Mouse (Mus musculus) layer of hippocampus, adult 8-10 months (tissue): ENCODE data around the gene Cdh4. TPM values are rescaled to one million over a fixed set of nuclear protein-coding genes. Genes with fewer than 3 reads are reported as not detected.

ENCODE experiments used
- DNase-seq, 2 experiments: peaks; one replicate each; pipeline ENCODE4 v3.0.0; 2022; ENCODE audit warnings: low spot score in 2 of 2
- total RNA-seq, 4 experiments: library from RNA; stranded (reverse); gene quantifications; 2 replicates each; pipeline ENCODE4 v1.2.4; 2022

The Cdh4 gene
- total RNA-seq, 4 experiments from 2014 or later = 8.0 to 10.1 (median 9.0) TPM

DNA sequence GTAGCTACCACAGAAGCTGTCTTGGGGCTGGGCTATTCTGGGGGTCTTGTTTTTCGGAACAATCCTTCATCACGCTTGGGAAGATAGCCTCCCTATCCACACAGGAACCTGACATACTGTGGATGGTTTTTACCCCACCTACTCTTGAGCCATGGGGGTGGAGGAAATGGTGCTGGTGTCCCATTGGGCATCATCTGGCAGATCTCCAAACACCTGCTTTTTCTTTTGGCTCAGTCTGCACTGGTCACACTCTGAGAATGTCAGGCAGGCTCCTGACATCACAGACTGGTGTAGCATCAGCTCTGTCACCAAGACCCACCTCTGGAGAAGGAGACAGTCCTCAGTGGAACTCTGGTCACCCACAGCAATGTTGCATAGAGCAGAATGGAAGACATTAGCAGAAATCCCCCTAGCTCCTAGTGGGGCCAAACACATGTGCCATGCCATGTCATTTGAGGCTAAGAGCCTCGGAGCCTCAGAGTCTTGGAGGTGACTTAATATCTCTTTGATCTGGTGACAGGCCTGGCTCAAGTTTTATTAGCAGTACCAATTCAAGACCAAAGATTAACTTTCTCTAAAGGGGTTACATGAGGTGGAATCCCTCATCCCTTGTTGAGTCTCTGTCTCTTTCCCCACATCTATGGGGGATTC is 95.7 kb downstream of the Cdh4 start:
- no peak for DNase-seq

DNA sequence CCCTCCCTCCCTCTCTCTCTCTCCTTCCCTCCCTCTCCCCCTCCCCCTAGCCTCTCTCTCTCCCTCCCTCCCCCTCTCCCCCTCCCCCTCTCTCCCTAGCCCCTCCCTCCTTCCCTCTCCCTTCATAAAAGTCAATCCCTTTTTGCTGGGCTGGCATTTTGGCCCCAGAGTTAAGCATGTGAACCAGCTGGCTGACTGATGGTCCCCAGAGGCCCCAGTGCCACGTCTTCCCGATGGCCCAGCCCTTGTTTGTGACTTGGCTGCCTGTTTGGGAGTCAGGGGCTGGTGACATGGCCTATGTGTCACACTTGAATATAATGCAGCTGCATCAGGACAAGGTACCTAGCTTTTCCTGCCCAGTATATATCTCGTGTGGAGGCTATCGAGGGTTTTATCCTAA is 96.3 kb downstream of the Cdh4 start:
- DNase-seq = no peak

DNA sequence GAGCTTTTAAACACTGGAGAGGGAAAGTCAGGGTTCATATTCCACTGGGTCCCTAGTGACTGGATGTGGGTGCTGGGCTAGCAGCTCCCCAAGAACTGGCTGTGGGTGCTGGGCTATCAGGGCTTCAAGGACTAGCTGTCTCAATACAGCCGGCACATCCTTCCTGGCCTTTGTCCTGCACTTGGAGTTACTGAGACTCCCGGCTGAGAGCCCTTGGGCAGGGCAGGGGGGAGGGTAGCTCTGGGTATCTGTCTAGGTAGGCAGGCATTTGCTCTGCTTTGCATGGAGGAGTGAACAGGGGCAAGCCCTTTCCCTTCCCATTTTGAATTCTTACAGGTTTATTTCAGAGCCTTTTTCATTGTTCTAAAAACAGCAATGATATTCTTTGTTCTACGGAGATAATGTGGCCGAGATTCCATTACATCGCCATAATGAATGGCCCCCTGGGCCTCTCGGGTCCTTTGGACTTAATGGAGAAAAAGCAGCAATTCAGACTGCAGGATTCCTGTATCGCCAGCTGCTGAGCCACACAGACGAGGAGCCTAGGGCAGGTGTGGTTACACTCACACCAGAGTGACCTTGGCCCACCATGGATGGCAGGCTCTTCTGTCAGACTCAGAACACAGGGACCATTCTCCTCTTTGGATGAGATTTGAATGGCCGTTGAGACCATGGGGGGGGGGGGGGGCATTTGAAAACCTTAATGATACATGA is 97.5 kb downstream of the Cdh4 start:
- DNase-seq = no peak

DNA sequence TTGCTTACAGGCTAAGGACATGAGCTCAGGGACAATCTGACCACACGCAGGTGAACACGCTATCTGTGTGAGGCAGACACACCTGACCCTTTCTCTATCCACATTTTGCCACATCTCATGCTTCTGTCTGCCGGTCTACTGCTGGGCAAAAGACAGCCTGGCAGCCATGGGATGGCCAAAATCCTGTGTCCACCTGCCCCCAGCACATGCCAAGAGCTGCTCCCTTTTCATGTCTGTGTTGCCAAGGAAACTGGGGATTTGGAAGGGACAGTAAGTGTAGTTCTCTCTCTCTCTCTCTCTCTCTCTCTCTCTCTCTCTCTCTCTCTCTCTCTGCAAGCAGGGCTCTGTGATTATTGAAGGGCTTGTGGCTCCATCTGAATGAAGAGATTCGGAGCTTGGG is 98.9 kb downstream of the Cdh4 start:
- no peak for DNase-seq

DNA sequence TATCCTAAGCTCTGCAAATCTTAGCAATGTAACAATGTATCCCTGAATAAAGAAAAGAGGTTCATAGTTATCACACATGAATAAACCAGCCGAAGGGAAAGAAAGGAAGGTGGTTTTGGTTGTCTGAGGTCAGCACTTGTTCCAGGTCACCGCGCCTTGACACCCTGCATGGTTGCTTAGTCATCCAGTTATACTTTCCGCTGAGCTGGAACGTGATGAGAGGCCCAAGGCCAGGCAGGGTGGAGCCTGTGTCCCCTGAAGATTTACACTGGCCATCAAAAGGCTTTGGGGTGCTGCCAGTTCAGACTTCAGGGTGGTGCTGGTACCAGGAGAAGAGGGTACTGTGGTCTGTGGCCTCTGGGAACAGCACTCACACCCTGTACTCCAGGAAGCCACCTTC is 105.4 kb downstream of the Cdh4 start:
- no peak for DNase-seq

DNA sequence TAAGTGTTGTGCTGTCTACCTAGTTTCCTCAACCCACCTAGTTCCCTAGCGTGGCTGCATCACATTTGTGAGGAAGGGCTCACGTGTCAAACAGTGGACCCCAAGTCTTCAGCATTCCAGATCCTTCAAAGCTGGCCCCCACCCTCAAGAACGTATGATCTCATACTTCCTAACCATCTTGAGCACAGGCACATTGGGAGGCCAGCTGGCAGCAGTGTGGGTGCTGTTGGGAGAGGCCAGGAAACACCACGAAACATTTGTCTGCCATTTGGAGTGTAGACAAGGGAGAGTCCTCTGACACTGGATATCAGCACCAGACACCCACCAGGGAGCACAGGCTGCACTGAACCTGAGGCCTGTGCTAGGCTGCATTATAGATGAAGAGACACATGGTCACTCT is 113.7 kb downstream of the Cdh4 start:
- DNase-seq = peak; percentile 14 to 29

DNA sequence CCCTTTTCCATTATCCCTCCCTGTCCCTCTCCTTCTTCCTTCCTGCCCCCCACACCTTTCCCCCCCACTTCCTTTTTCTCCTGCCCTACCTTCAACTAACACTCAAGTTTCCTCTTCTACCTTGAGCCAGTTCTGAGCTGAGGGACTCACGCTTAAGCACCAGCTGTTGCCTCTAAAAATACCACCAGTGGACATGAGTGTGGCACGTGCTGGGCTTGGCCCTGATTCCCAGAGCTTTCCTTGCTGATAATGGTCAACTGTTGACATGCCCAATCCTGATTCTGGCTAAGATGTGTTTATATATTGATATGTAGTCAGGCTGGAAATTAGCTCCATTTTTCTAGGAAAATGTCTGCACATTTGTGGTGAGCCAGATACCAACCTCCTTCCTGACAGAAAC is 120.1 kb downstream of the Cdh4 start:
- DNase-seq = no peak

DNA sequence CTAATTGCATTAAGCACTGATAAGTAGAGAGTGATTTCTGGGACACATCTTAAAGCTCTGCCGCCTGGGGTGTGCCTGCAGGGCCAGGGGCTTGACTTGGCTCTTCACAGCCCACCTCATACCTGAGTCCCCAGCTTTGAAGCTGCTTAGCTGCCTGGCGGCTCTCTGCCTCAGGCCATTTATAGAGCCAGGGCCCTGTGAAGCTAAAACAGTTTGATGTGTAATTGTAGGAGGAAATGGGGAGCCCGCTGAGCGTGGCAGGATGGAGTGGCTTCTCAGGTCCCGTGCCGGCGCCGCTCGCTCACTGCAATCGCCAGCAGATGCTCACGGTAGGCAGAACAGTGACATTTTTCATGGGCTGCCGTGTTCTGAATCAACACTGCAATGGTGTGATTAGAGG is 123.4 kb downstream of the Cdh4 start:
- DNase-seq = no peak

DNA sequence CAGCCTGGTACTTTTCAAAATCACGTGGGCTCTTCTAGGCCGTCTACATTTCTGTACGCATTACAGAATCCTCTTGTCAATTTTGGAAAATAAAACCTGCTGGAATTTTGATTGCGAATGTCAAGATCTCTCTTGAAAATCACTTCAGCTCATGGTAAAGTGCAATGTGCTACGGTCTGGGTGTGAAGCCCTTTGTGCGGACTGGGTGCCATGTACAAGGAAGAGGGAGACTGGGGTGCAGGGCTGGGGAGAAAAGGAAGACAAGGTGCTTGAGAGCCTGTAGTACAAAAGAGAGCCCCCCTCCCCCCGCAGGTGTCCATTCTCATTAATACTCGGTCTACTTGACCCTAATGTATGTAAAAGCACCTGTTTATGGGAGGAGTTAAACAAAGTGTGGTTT is 125.7 kb downstream of the Cdh4 start:
- DNase-seq = no peak

DNA sequence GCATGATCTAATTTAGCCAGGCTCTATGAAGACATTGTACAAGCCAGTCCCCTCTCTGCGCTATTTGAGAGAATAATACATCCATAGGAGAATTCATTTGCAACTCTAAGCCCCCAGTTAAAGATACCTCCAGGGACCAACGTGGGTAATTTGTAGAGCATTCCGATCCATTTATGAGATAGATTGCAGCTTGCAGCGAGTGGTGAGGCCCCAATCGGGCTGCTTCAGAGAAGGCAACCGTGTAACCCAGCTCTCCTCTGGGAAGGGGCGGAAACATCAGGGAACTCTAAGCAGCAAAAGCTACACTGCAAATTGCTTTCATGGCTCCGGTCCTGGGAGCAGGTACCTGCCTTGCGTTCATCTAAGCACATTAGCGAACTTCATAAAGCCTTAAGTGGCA is 126.9 kb downstream of the Cdh4 start:
- no peak for DNase-seq

DNA sequence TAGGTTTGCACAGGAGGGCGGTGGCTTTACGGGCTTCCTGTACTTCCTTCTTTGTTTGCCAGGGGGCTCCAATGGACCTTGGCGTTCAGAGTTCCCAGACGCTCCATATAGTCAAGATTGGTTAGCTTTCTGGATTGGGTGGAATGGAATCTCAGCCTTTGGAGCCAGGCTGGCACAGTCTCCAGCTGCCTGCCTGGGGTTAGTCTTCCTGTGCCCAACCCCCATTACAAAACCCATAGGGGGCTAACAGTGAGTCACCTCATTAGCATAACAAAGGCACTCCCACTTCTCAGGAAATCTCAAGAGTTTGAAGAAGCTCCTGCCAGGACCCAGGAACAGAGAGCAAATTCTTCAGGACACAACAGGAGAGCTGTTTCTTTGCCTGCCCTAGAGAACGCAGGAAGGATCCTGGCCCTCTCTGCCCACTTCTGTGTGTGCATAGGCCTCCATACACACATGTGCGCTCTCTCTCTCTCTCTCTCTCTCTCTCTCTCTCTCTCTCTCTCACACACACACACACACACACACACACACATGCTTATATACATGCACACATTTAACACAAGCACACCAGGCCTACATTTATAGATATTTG is 129.0 kb downstream of the Cdh4 start:
- no peak for DNase-seq

DNA sequence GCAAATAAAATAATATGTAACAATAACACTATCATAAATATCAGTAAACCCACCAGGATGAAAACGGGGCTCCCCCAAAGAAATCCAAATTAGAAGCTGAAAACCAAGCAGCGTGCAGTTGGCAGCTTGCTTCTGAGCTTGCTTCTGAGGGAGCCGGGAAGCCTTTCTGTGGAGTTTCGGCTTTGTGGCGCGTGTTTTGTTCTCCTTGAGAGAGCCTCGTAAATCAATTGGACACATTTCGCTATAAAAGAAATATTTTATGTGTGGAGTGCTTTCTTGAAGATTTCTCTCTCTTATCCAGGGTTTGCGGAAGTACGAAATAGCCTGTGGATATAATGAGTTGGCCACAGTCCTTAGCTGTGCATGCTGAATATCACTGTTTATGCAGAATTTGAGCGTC is 131.1 kb downstream of the Cdh4 start:
- DNase-seq = no peak

DNA sequence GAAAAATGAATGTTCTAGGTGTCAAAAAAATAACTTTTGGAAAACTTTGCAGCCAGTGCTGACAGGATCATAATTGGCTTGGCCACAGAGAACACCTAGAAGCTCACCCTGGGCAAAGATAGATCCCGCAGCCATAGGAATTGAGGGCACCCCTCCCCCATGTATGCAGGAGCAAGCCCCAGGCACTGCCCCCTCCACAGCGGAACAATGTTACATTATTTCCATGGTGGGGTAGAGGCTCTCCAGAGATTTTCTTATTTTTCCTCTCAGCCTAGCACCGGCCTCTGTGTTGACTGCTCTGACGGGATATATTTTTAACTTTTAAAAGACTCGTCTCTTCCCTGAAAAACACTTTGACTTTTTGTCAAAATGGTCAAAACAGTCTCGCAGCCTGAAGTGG is 131.6 kb downstream of the Cdh4 start:
- no peak for DNase-seq

DNA sequence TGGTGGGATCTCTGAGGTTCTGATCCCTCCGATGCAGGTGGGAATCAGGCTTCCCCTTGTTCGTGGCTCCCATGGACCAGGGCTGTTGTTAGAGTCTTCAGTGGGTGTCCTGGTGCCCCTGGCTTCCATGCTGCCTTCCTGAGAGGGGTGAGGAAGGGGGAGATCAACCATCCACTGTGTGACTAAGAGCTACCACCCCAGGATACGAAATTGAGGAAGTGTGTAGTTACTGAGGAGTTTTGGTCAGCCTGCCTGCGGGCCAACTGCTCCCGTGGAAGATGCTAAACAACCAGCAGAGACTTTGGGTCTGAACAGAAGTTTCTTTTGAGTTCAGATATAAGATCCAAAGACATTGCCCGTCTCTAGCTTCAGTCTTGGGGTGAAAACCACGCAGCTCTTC is 133.4 kb downstream of the Cdh4 start:
- no peak for DNase-seq

DNA sequence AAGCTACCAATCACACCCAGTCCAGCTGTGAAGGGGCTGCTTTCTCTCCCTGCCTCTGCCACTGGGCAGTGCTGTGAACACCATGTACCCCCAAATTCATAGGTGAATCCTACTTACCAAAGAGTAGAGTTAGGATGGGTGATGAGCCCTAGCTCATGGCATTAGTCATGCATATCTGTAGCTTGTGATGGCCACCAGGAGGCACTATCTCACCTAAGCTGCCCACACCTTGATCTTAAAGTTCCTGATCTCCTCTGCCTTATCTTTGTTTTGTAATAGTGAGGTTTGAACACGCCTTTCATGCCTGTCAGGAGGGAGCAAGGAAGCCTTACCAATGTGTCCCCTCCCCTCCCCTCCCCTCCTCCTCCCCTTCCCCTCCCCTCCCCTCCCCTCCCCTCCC is 134.0 kb downstream of the Cdh4 start:
- no peak for DNase-seq

DNA sequence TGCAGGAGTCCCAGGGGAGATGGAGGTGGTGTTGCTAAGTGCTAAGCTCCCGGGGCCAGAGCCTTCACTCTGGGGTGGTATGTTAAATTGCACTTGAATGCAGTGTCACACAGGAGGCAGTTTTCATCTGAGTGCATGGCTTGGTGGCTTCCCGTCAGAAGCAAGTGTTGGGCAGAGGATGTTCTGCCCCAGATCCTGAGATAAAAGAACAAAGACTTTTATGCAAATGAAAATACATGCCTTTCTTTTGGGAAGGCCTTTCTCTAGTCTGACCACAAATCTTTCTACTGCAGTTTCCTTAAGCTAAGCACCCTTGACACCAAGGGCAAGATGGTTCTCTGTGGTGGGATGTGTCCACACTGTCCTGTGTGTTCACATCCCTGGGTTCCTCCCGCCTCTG is 136.1 kb downstream of the Cdh4 start:
- no peak for DNase-seq

DNA sequence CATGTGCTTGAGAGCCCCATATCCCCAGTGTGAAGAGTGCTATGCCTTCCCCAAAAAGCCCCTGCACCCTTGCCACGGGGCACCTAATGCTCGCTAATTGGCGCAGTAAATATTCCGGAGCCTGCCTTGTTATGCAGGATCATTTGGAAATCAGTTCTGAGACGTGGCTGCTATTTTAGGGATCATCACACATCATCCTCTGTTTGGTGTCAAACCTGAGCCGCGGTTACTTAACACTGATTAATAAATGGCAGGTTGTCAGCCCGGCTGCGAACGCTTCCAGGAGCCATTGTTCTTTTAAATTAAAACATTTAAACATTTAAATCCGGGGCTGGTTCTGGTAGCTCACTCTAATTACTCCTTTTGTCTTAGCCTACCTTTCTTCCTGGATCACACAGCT is 136.6 kb downstream of the Cdh4 start:
- no peak for DNase-seq

DNA sequence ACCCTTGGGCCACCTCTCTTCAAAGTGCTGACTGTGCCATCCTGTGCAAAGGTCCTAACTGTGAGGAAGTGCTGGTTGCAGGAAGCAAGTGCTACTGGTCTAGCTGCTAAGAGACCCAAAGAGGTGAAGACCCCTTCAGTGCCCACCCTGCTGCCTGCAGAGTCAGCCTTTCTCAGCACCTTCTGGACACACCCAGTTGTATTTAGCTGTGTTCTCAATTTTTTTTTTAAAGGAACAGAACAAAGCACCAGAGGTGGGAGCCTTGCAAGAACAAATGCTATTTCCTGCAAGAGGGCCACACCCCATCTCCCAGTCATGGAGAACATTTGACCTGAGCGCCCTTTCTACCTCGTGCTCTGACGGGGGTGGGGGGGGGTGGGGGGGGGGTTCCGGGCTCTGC is 138.2 kb downstream of the Cdh4 start:
- no peak for DNase-seq

DNA sequence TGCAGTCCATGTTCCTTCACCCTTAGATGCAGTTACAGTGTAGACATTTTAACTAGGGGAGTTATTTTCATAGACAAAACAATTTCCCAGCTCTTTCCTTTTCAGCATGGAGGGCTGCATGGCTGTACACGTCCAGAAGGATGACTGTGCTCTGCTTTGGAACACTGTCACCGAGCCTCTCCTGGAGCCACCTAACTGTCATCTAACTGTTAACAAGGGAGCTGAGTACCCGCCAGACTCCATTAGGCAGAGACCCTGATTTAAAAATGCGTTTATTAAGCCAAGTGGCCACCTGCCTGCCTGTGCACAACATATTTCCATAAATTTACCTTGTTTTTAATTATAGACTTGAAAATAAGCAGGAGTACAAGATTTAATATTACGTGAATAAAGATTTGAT is 138.8 kb downstream of the Cdh4 start:
- DNase-seq = no peak

DNA sequence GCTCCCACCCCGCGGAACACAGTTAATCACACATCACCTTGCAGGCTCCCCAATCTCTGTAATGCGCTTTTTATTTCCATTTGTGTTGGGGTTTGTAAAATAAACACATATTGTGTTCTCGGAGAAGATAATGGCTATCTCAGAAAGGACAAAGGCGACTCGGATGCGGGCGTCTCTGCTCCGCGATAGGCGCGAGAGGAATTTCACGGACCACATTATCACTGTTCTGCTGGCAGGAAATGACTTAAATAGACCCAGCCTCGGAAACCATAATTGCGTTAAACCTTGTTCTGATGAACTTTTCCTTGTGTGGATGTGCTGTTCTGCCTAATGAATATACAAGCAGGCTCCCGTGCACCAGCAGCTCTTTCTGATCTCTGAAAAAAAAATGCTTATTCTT is 140.7 kb downstream of the Cdh4 start:
- DNase-seq = no peak

DNA sequence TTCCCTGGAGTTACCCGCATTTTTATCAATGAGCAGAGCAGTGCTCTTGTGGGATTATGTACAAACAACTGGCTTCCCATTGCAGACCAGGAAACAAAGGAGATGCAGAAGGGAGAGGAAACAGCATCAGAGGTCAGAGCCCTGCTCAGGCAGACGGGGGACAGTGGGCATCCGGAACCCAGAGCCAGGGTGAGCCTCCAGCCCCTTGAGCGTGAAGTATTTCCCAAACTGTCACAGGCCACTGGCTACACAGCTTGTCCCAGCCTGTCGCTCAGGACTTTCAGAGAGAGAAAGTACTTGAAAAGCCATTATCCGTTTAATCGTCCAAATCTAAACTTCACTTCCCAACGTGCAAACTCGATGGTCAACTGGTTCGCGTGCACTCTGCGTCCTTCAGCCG is 142.4 kb downstream of the Cdh4 start:
- DNase-seq = no peak

DNA sequence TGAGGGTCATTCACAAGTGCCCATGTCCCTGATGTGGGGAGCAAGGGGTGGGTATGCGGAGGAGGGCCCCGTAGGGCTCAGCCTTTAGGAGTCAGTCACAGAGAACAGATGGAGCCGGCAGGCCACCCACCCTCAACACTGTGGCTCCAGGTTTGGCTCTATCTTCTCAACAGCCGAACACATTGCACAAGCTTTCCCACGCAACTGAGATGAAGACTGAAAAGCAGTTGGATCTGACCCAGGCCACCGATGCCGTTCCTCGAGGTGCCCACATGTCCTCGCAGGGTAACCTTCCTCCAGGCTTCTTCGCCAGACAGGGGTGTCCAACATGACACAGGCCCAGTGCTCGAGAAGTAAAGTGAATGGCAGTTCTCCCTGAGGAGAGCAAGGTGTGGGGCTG is 144.2 kb downstream of the Cdh4 start:
- peak; percentile 18 to 45 for DNase-seq

DNA sequence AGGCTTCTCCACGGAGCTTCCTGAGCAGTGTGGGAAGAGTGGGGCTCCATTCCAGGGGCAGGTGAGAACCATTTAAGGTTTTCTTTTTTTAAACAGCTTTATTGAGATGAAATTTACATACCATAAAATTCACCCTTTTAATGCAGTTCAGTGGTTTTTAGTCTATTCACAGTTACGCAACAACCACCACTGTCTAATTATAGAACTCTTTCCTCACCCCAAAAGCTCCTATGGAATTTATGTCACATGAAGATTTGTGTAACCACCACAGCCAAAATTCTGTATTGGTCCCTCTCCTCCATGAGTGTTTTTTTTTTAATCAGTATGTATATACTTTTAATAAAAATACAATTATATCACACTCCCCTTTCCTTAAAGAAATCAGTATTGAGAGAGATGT is 144.8 kb downstream of the Cdh4 start:
- DNase-seq = no peak
